Mouse (Mus musculus) kidney, adult 2 months (tissue): ENCODE measurements around the gene Kpna4.

Source experiments
- CTCF ChIP-seq: fragments of 200-500 bp; conservative IDR thresholded peaks from 2 replicates; pipeline ENCODE4 v1.5.1; 2011; ENCODE audit warnings: low read depth, mild to moderate bottlenecking, control low read depth, low read length, moderate library complexity, mixed read lengths; ENCODE audit not compliant: insufficient read depth, insufficient read length
- POLR2A ChIP-seq: fragments of 200-500 bp; IDR thresholded peaks from one replicate; pipeline ENCODE4 v1.6.1; 2011; ENCODE audit warnings: low read depth, low read length, control low read depth

GRCm38 (mm10) chr3:69055871-69056270 lies 71.0 kb downstream of the Kpna4 start:
- TF ChIP-seq POLR2A (no peak), CTCF (no peak)
